Mouse (Mus musculus) kidney, postnatal 4 days (tissue): ENCODE results near the gene Bcl2l12.

Experiments used
- DNase-seq, 2 experiments: peaks; one replicate each; pipeline ENCODE4 v3.0.0; 2021; ENCODE audit warnings: mixed read lengths in 2 of 2

The Bcl2l12 gene

GRCm38 (mm10) chr7:44998501-44998955 is at the start of gene Bcl2l12:
Gene Bcl2l12 (minus strand): TSS chr7:44998712.
- DNase-seq: peak; percentile 68 to 80

DNA sequence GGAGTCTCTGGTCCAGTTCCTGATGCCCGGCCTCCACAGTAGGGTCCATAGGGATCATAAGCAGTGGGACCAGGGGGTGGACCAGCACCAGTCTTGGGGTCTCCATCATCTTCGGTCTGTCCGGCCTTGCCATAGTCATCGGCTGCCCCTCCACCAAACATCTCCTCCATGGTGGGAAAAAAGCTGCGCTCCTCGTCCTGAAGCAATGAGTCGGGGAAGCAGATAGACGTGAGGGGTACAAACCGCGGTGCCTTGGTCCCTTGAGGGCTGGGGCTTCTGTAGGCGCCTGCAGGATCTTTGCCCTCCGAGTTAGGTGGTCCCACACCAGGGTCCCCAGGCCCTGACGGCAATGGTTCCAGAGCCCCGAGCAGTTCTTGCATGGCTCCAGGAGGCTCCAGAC is 49.0 kb upstream of the Bcl2l12 start:
- DNase-seq: no peak

DNA sequence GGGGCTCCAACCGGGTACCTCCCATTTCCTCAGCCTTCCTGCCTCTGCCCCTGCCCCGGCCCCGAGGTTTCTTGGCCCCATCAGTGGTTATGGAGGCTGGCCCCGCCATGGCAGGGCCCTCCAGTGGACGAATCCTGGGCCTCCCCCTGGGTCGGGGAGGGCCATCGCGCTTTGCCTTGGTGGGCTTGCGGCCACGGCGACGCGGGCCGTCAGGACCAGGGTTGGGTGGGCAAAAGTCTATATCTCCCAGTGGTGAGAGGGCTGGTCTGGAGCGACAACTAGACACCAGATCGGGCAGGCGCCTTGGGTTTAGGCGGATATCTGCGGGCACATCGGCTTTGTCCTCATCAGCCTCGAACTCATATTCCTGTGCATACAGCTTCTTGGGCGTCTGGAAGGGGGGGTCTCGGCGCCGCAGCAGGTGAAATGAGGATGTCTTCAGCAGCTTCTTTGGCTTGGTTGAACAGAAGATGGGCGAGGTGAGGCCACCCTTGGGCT is 48.4 kb upstream of the Bcl2l12 start:
- DNase-seq: no peak

- DNase-seq: no peak
Measured at GRCm38 (mm10) chr7:45045741-45046140, 47.2 kb upstream of the Bcl2l12 start.

DNA sequence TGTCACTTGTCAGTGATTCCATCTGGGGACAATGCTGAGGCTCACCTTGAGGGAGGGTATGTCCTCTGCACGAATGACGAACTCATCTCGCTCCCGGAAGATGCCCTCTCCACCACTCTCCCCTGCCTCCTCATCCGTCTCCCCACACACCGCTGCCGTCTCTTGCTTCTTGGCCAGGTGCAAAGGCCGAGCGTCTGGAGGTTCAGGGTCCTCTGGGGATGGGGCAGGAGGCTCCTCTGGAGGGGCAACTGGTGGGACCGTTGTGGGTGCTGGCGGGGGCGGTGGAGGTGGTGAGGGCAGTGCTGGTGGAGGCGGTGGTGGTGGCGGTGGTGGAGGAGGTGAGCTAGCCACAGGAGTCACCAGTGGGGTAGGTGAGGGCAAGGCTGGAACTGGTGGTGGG is 44.8 kb upstream of the Bcl2l12 start:
- DNase-seq: no peak

DNA sequence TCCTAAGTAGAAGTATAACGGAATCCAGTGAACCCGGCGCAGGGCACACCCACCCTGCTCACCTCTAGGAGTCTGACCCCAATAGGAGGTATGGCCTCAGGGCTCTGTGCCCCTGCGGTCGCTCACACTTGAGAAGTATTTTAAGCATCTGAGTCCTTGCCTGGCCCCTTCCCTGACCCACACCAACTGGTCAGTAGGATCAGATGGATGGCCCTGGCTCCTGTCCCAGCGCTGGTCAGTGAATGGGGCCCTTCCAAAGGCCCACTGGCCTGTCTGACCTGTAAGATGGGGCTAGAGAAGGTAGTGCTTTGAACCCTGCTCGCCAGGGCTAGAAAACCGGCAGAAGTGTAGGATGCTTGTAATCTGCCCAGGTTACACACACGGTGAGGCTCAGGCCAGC is 42.3 kb upstream of the Bcl2l12 start:
- DNase-seq: no peak

GRCm38 (mm10) chr7:45038411-45038810 is 39.9 kb upstream of the Bcl2l12 start:
- no peak for DNase-seq

DNA sequence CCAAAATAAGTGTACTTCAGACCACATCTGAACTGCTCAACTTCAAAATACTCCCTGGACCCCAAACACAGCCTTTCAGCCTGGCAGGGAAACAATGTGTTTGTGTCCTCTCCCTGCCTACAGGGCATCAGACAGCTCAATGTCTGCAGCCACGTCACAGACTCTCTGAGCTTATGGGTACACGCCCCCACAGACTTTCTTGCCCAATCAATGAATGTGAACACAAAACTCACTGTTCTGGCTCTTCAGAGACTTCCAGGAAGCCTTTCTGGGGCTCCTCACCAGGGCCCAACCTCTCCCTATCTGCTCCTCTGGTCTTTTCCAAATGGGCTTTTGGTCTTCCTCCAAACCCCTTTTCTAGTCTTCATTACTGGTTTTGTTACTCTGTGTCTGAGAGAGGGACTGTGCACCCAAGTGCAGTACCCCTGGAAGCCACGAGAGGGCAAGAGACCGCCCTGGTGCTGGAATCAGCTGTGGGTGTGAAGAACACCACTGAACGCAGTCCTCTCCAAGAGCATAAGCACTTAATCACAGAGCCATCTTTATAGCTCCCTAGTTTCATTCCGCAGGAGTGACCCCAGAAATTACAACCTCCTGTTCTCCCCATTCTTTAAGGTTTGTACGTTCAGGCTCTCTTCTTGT is 39.3 kb upstream of the Bcl2l12 start:
- peak; percentile 81 to 84 for DNase-seq

- DNase-seq: no peak
Measured at GRCm38 (mm10) chr7:45036702-45037101, 38.2 kb upstream of the Bcl2l12 start.

DNA sequence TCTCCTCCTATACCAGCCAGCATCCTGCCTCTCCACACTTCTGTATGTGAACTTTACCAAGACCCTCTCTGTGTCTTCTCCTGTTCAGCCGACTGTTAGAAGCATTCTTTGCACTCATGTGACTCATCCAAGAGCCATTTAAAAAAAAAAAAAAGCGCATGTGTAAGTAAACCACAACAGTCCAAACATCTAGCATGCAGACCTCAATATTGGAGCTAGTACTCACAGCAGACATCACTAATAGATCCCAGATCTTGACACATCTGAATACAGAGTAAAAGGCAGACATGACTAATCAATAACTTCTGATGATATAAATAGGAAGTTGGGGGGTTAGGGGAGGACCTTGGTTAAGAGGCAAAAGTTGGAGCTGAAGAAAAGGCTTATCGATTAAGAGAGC is 37.1 kb upstream of the Bcl2l12 start:
- DNase-seq: no peak

- no peak for DNase-seq
Measured at GRCm38 (mm10) chr7:45033722-45034359, 35.3 kb upstream of the Bcl2l12 start.

GRCm38 (mm10) chr7:45030857-45031256 is 32.3 kb upstream of the Bcl2l12 start:
- no peak for DNase-seq

DNA sequence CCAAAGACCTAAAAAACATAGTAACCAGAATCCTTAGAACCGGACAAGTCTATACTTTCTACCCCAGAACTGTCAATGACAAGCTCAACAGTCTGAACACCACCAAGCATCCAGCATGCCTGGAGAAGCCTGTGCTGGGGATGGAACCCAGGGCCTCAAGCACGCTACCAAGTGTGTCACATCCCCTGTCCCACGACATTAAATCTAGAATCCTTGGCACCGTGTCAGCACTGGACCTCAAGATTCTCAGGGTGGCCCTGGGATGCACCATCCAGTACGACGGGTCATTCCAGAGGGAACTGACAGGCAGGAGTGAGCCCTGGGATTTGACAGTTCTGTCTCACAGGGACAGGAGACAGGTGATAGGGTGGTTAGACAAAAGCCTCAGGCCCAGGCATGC is 31.5 kb upstream of the Bcl2l12 start:
- no peak for DNase-seq

- no peak for DNase-seq
Measured at GRCm38 (mm10) chr7:45028351-45028750, 29.8 kb upstream of the Bcl2l12 start.

- no peak for DNase-seq
Measured at GRCm38 (mm10) chr7:45027761-45028160, 29.2 kb upstream of the Bcl2l12 start.

DNA sequence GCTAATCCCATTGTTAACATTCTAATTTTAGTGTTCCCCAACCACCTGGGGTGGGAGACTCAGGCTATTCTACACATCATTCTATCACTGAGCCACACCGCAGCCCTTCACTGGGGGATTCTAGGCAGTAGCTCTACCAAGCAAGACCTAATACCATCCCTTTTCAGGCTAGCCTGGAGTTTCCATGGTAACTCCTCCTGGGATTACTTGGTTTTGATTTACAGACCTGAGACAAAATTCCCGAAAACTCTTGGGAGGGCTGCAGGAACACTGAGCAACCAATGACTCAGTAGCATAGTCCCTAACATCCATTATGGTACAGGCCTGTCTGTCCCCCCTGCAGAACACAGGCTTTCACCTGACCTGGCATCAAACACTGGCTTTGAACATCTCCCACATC is 27.7 kb upstream of the Bcl2l12 start:
- no peak for DNase-seq

DNA sequence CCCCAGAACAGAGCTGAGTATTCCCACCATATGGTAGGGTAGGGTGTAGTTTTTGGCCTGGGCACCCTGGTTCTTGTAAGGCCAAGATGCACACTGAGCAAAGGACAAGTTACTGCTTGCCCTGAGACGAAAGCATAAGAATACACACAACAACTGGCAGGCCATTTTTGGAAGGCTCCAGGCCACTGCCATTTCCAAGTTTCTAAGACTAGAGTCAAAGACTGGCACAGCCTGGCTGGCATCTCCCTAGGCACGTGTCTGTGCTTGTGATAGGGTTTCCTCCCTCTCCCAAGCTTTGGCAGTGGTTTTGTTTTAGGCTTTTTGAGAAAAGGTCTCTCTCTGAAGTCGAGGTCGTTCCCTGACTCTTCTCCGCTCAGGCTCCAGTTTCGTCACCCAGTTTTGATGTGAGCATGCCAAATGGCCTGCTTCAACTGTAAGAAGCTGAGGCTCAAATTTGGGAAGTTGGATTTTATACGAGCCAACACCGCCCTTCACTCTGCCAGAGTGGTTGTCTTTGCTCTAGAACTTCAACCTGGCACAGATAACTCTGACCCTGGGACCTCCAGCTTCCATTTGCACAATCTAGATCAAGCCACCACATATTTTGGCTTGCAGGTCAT is 27.2 kb upstream of the Bcl2l12 start:
- DNase-seq: no peak

GRCm38 (mm10) chr7:45024281-45025248 is 26.1 kb upstream of the Bcl2l12 start:
- no peak for DNase-seq

- peak in 1 of 2 experiments; percentile 58 for DNase-seq
Measured at GRCm38 (mm10) chr7:45023711-45024110, 25.2 kb upstream of the Bcl2l12 start.

DNA sequence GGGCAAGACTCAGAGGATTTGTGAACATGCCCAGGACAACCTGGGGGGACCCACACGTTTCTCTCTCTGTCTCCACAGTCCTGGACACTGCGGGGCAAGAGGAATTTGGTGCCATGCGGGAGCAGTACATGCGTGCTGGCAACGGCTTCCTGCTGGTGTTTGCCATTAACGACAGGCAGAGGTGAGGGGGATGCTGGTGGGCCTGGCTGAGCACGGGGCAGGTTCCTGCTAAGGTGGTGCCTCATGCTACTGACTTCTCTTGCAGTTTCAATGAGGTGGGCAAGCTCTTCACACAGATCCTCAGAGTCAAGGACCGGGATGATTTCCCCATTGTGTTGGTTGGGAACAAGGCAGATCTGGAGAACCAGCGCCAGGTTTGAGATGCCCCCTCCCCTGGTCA is 21.7 kb upstream of the Bcl2l12 start:
- no peak for DNase-seq

- DNase-seq: peak; percentile 59 to 72
Measured at GRCm38 (mm10) chr7:45019031-45019571, 20.6 kb upstream of the Bcl2l12 start.

- peak; percentile 87 to 93 for DNase-seq
Measured at GRCm38 (mm10) chr7:45017242-45018061, 18.9 kb upstream of the Bcl2l12 start, which contains the start of gene Rras. Gene Rras (plus strand): TSS chr7:45017961.
